Mouse (Mus musculus): Measurements from ENCODE around the gene Fam136a. TPM values are rescaled to one million over a fixed set of nuclear protein-coding genes. Genes with fewer than 3 reads are reported as not detected.

The Fam136a gene
- 152 and 200 TPM in 2 replicates for total RNA-seq (2012; rRNA removed)
- 339 and 378 TPM in 2 replicates for total RNA-seq (2014; rRNA removed)
- polyA plus RNA-seq (2012; ENCODE audit: insufficient read length, low read depth), result 160 and 179 TPM in 2 replicates

GRCm38 (mm10) chr6:86365371-86366124, at the start of gene Fam136a:
TSS of gene Fam136a (plus strand) at chr6:86365646.
- H3K9me3 ChIP-seq (replicated peaks; ENCODE audit: low read length), result peaks cover 6% of the 10 kb centered on the region
- H3K9ac ChIP-seq (ENCODE audit: insufficient read depth, low read depth), result peak within 1 kb of the TSS; percentile 88
- peaks cover 3 to 20% of the 10 kb centered on the region in 2 experiments for H3K4me1 ChIP-seq (ENCODE audit: control insufficient read depth in 1 of 2, insufficient read depth in 2 of 2)
- H3K36me3 ChIP-seq (replicated peaks in 1 of 2; ENCODE audit: control insufficient read depth in 1 of 2, insufficient read depth in 1 of 2, low read length in 1 of 2), result peaks cover 9 to 25% of the 10 kb centered on the region in 2 experiments
- H3K27me3 ChIP-seq (replicated peaks), result peaks cover 31% of the 10 kb centered on the region
- H3K79me2 ChIP-seq (replicated peaks; ENCODE audit: control insufficient read depth, extremely low read depth, insufficient read depth, poor library complexity, severe bottlenecking), result peaks cover 18% of the 10 kb centered on the region
- no peak for TF ChIP-seq ZKSCAN1 (IDR thresholded peaks at IDR 0.05; ENCODE audit: borderline replicate concordance, low read depth, low read length)
- peak; percentile 58 for TF ChIP-seq RAD21 (IDR thresholded peaks at IDR 0.05; ENCODE audit: low read depth, low read length)
- peak; percentile 51; the same call in 1 of the 2 replicates for TF ChIP-seq IRF4 (IDR thresholded peaks at IDR 0.05; ENCODE audit: low read depth, low read length)
- no peak for TF ChIP-seq MEF2A (IDR thresholded peaks at IDR 0.05; ENCODE audit: borderline replicate concordance, low read depth, low read length)
- no peak; the same call in 1 of the 2 replicates for TF ChIP-seq MAX (IDR thresholded peaks at IDR 0.05; ENCODE audit: low read length)
- TF ChIP-seq PAX5 (IDR thresholded peaks at IDR 0.05; ENCODE audit: low read length), result no peak
- no peak for TF ChIP-seq KAT2A (IDR thresholded peaks at IDR 0.05; ENCODE audit: insufficient replicate concordance, low read length)
- TF ChIP-seq ETS1 (conservative IDR thresholded peaks at IDR 0.05; ENCODE audit: low read depth, low read length), result no peak
- peak; percentile 51 for TF ChIP-seq SIN3A (IDR thresholded peaks at IDR 0.05; ENCODE audit: low read length)
- peak; percentile 88 for TF ChIP-seq BHLHE40 (IDR thresholded peaks at IDR 0.05; ENCODE audit: low read depth, low read length)
- TF ChIP-seq MYC (IDR thresholded peaks at IDR 0.05; ENCODE audit: low read depth, low read length), result peak; percentile 5; the same call in 1 of the 2 replicates
- 0 out of 2 replicates have a peak, but pooled peaks have one; percentile 40 for TF ChIP-seq TBP (conservative IDR thresholded peaks at IDR 0.05; ENCODE audit: low read depth, low read length)
- 0 out of 2 replicates have a peak, but pooled peaks have one; percentile 37 for TF ChIP-seq HCFC1 (IDR thresholded peaks at IDR 0.05; ENCODE audit: low read depth, low read length)
- no peak for TF ChIP-seq GABPA (IDR thresholded peaks at IDR 0.05; ENCODE audit: insufficient replicate concordance, low read depth, low read length)
- TF ChIP-seq TCF12 (IDR thresholded peaks at IDR 0.05; ENCODE audit: low read depth, low read length), result peak; percentile 30; the same call in 1 of the 2 replicates
- TF ChIP-seq JUN (IDR thresholded peaks at IDR 0.05; ENCODE audit: insufficient read depth, low read depth, low read length), result no peak
- TF ChIP-seq UBTF (IDR thresholded peaks at IDR 0.05; ENCODE audit: low read depth, low read length), result peak; percentile 71; the same call in 1 of the 2 replicates
- TF ChIP-seq MXI1 (IDR thresholded peaks at IDR 0.05; ENCODE audit: low read depth, low read length), result peak; percentile 77
- TF ChIP-seq POLR2A (IDR thresholded peaks at IDR 0.05; ENCODE audit: low read depth, low read length), result peak; percentile 89
- no peak for TF ChIP-seq CHD1 (IDR thresholded peaks at IDR 0.05; ENCODE audit: low read depth, low read length)
- TF ChIP-seq ZC3H11A (IDR thresholded peaks at IDR 0.05; ENCODE audit: low read depth, low read length), result no peak
- TF ChIP-seq E2F4 (IDR thresholded peaks at IDR 0.05; ENCODE audit: insufficient replicate concordance, low read depth, low read length), result no peak
- TF ChIP-seq CHD2 (IDR thresholded peaks at IDR 0.05; ENCODE audit: low read length), result peak; percentile 56; the same call in 1 of the 2 replicates
- peak; percentile 73 for TF ChIP-seq NRF1 (IDR thresholded peaks at IDR 0.05; ENCODE audit: low read depth, low read length)
- TF ChIP-seq POLR2AphosphoS2 (IDR thresholded peaks at IDR 0.05; ENCODE audit: low read depth, low read length), result no peak
- TF ChIP-seq MAFK (IDR thresholded peaks at IDR 0.05; ENCODE audit: insufficient replicate concordance, low read length), result no peak
- peak; percentile 84 for TF ChIP-seq NELFE (IDR thresholded peaks at IDR 0.05; ENCODE audit: low read depth, low read length)
- no peak for TF ChIP-seq USF2 (conservative IDR thresholded peaks at IDR 0.05; ENCODE audit: low read depth, low read length)
- TF ChIP-seq JUND (conservative IDR thresholded peaks at IDR 0.05; ENCODE audit: low read depth, low read length), result no peak
- peak; percentile 66 for TF ChIP-seq ELF1 (IDR thresholded peaks at IDR 0.05; ENCODE audit: low read depth, low read length)
- peak; percentile 25 to 94; a peak in 3 of 4 replicates for TF ChIP-seq CTCF (conservative IDR thresholded peaks at IDR 0.05 in 1 of 2, IDR thresholded peaks at IDR 0.05 in 1 of 2; ENCODE audit: low read depth in 2 of 2, low read length in 2 of 2)
- TF ChIP-seq MAZ (IDR thresholded peaks at IDR 0.05; ENCODE audit: low read depth, low read length), result peak; percentile 85
- no peak for TF ChIP-seq USF1 (IDR thresholded peaks at IDR 0.05; ENCODE audit: low read depth, low read length)
- no peak for TF ChIP-seq RCOR1 (conservative IDR thresholded peaks at IDR 0.05; ENCODE audit: low read depth, low read length)
- TF ChIP-seq ZNF384 (IDR thresholded peaks at IDR 0.05; ENCODE audit: low read depth, low read length), result no peak
- peak; percentile 86 for TF ChIP-seq SMC3 (IDR thresholded peaks at IDR 0.05; ENCODE audit: low read depth, low read length)
- TF ChIP-seq ZMIZ1 (IDR thresholded peaks at IDR 0.05; ENCODE audit: low read depth, low read length), result no peak
- no peak for TF ChIP-seq EP300 (IDR thresholded peaks at IDR 0.05; ENCODE audit: low read length)
- H3K4me2 ChIP-seq (ENCODE audit: insufficient read depth, low read depth, poor library complexity, severe bottlenecking), result peak within 1 kb of the TSS; percentile 98
- H3K4me3 ChIP-seq (replicated peaks in 1 of 3; ENCODE audit: low read depth in 2 of 3, low read length in 2 of 3, poor library complexity in 1 of 3), result peak within 1 kb of the TSS; percentile 54 to 92 (median 90)
- DNase-seq (ENCODE audit: extremely low read depth), result peak; percentile 96
- dilution Hi-C loops (cut with MboI; ENCODE audit: extremely low pct_ligation_motif_present, extremely low pct_unique_long_range_greater_than_20kb, low sequenced_read_pairs), result no loop called here
- peak within 1 kb of the TSS; percentile 21 for H3K27ac ChIP-seq (ENCODE audit: insufficient read depth, low read depth)
- in situ Hi-C loops (cut with MboI; ENCODE audit: low pct_ligation_motif_present, low pct_unique_long_range_greater_than_20kb, low sequenced_read_pairs), result loop anchor here (5.0 to 25.0 kb wide), 2 partner anchors 37 to 353 kb away; partner anchors contain the start of genes Figla and Tia1

All from CH12.LX (cell line).